Mouse (Mus musculus) CH12.LX (cell line): ENCODE data around the gene Rai14.

Experiments
- CHD2 ChIP-seq: IDR thresholded peaks from 2 replicates; pipeline ENCODE4 v1.6.1; 2011; ENCODE audit warnings: low read length, improper control_type of control experiment
- CTCF ChIP-seq, 2 experiments: IDR thresholded peaks in 1 of 2; conservative IDR thresholded peaks in 1 of 2; 2 replicates each; pipeline ENCODE4 v1.5.1; 2011 to 2012; ENCODE audit warnings: low read depth in 2 of 2, low read length in 2 of 2, improper control_type of control experiment in 1 of 2, inconsistent platforms in 1 of 2, mild to moderate bottlenecking in 1 of 2, moderate library complexity in 1 of 2
- E2F4 ChIP-seq: IDR thresholded peaks from 2 replicates; pipeline ENCODE4 v1.6.1; 2011; ENCODE audit warnings: low read depth, low read length, improper control_type of control experiment; ENCODE audit not compliant: insufficient replicate concordance
- MAX ChIP-seq: IDR thresholded peaks from 2 replicates; pipeline ENCODE4 v1.6.1; 2011; ENCODE audit warnings: low read length, improper control_type of control experiment
- PAX5 ChIP-seq: IDR thresholded peaks from 2 replicates; pipeline ENCODE4 v1.6.1; 2012; ENCODE audit warnings: low read length, inconsistent platforms, mixed read lengths
- POLR2A ChIP-seq: IDR thresholded peaks from 2 replicates; pipeline ENCODE4 v1.6.1; 2011; ENCODE audit warnings: low read depth, mild to moderate bottlenecking, improper control_type of control experiment, low read length
- POLR2AphosphoS2 ChIP-seq: IDR thresholded peaks from 2 replicates; pipeline ENCODE4 v1.6.1; 2011; ENCODE audit warnings: low read depth, low read length, improper control_type of control experiment
- TBP ChIP-seq: conservative IDR thresholded peaks from 2 replicates; pipeline ENCODE4 v1.6.1; 2011; ENCODE audit warnings: low read depth, low read length, improper control_type of control experiment
- ZC3H11A ChIP-seq: IDR thresholded peaks from 2 replicates; pipeline ENCODE4 v1.6.1; 2012; ENCODE audit warnings: low read depth, mild to moderate bottlenecking, inconsistent platforms, low read length, improper control_type of control experiment

GRCm38 (mm10) chr15:10679571-10679970, 34.9 kb downstream of the Rai14 start:
- no peak for TF ChIP-seq PAX5
- no peak for TF ChIP-seq POLR2AphosphoS2
- TF ChIP-seq E2F4: no peak
- no peak for TF ChIP-seq CTCF (conservative IDR thresholded peaks at IDR 0.05 in 1 of 2, IDR thresholded peaks at IDR 0.05 in 1 of 2; ENCODE audit: low read depth in 2 of 2, low read length in 2 of 2)
- TF ChIP-seq MAX: no peak
- TF ChIP-seq ZC3H11A: no peak
- no peak for TF ChIP-seq TBP
- no peak for TF ChIP-seq CHD2
- TF ChIP-seq POLR2A: no peak
